27 mouse cellular contexts compared by ENCODE assay signal in the genomic region with DNA sequence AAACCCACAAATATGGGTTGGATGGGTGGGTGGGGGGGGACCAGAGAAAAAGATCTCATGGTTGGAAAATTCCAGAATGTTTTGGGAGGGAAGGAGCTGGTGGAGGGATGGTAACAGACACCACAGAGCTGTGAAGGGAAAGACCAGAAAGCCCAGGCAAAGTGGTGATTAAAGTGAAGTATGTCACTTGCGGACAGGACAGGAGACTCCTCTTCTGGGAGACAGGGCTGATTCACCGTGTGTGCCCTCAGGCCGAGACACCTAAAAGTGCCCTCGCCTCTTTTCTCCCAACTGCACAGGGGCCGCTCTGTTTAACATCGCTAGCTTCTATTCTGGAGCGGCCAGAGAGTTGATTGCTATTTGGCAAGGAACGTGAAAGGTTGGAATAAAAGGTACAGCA. TPM values are rescaled to one million over a fixed set of nuclear protein-coding genes. Genes with fewer than 3 reads are reported as not detected.
DNase-seq lines count a peak whose midpoint lies in the region; ATAC-seq and TF ChIP-seq lines count a peak whose summit lies in the region.
"Had no signal": no experiment of that assay in that cellular context is flagged by ENCODE, and none has a peak within 500 bp of the region (broad histone marks: within the 10 kb centered on the region; RNA-seq: fewer than 3 reads in every experiment).

No protein-coding gene starts in this region.

- H3K4me1 ChIP-seq in heart, embryonic 10.5 days = peaks cover 10% of the 10 kb centered on the region; the same call in 1 of the 2 replicates
- 0 out of 2 replicates have a peak, but pooled peaks cover 5% of the 10 kb centered on the region for H3K4me1 ChIP-seq in kidney, postnatal 0 days (replicated peaks; ENCODE audit: insufficient read depth, low read length)
- no peaks in the 10 kb centered on the region for H3K4me1 ChIP-seq in midbrain, embryonic 13.5 days (replicated peaks)
- H3K4me1 ChIP-seq: forebrain, embryonic 10.5 days; hindbrain, embryonic 10.5 days; neural tube, embryonic 13.5 days had no signal

- TF ChIP-seq CTCF in kidney, postnatal 0 days (IDR thresholded peaks at IDR 0.05; ENCODE audit: low read depth) = no peak

- H3K9ac ChIP-seq in kidney, postnatal 0 days (ENCODE audit: low read depth, low read length) = no peak overlapping the region
- no peak overlapping the region for H3K9ac ChIP-seq in midbrain, embryonic 13.5 days (replicated peaks)
- H3K9ac ChIP-seq: forebrain, postnatal 0 days; intestine, embryonic 15.5 days; liver, embryonic 12.5 days; liver, postnatal 0 days; neural tube, embryonic 13.5 days had no signal

- no peak overlapping the region for H3K4me3 ChIP-seq in heart, embryonic 10.5 days
- H3K4me3 ChIP-seq in kidney, postnatal 0 days (replicated peaks; ENCODE audit: low read depth, low read length) = no peak overlapping the region
- H3K4me3 ChIP-seq in midbrain, embryonic 13.5 days (replicated peaks) = no peak overlapping the region
- H3K4me3 ChIP-seq: forebrain, embryonic 10.5 days; hindbrain, embryonic 10.5 days; intestine, embryonic 15.5 days; liver, embryonic 12.5 days; neural tube, embryonic 13.5 days had no signal

- no peaks in the 10 kb centered on the region for H3K36me3 ChIP-seq in heart, embryonic 10.5 days
- H3K36me3 ChIP-seq in kidney, postnatal 0 days (ENCODE audit: insufficient read depth, low read length) = no peaks in the 10 kb centered on the region
- H3K36me3 ChIP-seq in midbrain, embryonic 13.5 days = no peaks in the 10 kb centered on the region
- H3K36me3 ChIP-seq: forebrain, embryonic 10.5 days; hindbrain, embryonic 10.5 days; intestine, embryonic 15.5 days; liver, embryonic 12.5 days; neural tube, embryonic 13.5 days had no signal

- 60% methylated on average over 8 of the region's 8 CpGs for WGBS in heart, embryonic 10.5 days
- WGBS in kidney, postnatal 0 days = 51% methylated on average over 8 of the region's 8 CpGs
- WGBS in midbrain, embryonic 13.5 days = 82% methylated on average over 8 of the region's 8 CpGs

- intact Hi-C loops in heart, postnatal 36 days (cut with DNase I) = no loop called here

- H3K27ac ChIP-seq in heart, embryonic 10.5 days = no peak overlapping the region
- no peak overlapping the region for H3K27ac ChIP-seq in kidney, postnatal 0 days
- H3K27ac ChIP-seq in midbrain, embryonic 13.5 days = no peak overlapping the region
- H3K27ac ChIP-seq: forebrain, embryonic 10.5 days; hindbrain, embryonic 10.5 days; intestine, embryonic 15.5 days; liver, embryonic 12.5 days; neural tube, embryonic 13.5 days; stomach, postnatal 0 days had no signal

- no peaks in the 10 kb centered on the region for H3K9me3 ChIP-seq in heart, embryonic 10.5 days
- no peaks in the 10 kb centered on the region for H3K9me3 ChIP-seq in kidney, postnatal 0 days (replicated peaks; ENCODE audit: low read length)
- no peaks in the 10 kb centered on the region for H3K9me3 ChIP-seq in midbrain, embryonic 13.5 days
- H3K9me3 ChIP-seq: forebrain, embryonic 10.5 days; hindbrain, embryonic 10.5 days; intestine, embryonic 15.5 days; liver, embryonic 12.5 days had no signal

- H3K4me2 ChIP-seq in kidney, postnatal 0 days (ENCODE audit: low read length) = no peak overlapping the region
- H3K4me2 ChIP-seq in midbrain, embryonic 13.5 days (replicated peaks) = no peak overlapping the region
- H3K4me2 ChIP-seq: intestine, embryonic 15.5 days; liver, embryonic 12.5 days; midbrain, embryonic 11.5 days; neural tube, embryonic 13.5 days had no signal

- no peak for ATAC-seq in kidney, postnatal 0 days (replicated peaks; ENCODE audit: low FRiP score, low read depth)
- no peak for ATAC-seq in midbrain, embryonic 13.5 days
- ATAC-seq in inflammation-experienced regulatory T-cells, adult 6 months = no peak
- ATAC-seq: forebrain, postnatal 0 days; hindbrain, embryonic 16.5 days; intestine, embryonic 15.5 days; liver, embryonic 12.5 days; liver, postnatal 0 days had no signal

- H3K27me3 ChIP-seq in heart, embryonic 10.5 days (ENCODE audit: insufficient read depth, poor library complexity, severe bottlenecking) = no peaks in the 10 kb centered on the region
- H3K27me3 ChIP-seq in kidney, postnatal 0 days (ENCODE audit: insufficient read depth, low read length) = no peaks in the 10 kb centered on the region
- H3K27me3 ChIP-seq in midbrain, embryonic 13.5 days = no peaks in the 10 kb centered on the region
- H3K27me3 ChIP-seq: intestine, embryonic 15.5 days; neural tube, embryonic 13.5 days had no signal

- peak; percentile 11 for DNase-seq in heart, embryonic 10.5 days (ENCODE audit: low spot score)
- DNase-seq in heart, postnatal 36 days = no peak
- peak; percentile 38 for DNase-seq in kidney, postnatal 0 days (ENCODE audit: low spot score)
- DNase-seq in kidney, adult 8-10 months = no peak
- peak; percentile 21 for DNase-seq in adipocyte (ENCODE audit: low spot score)
- DNase-seq: adrenal gland, adult 2 months; adrenal gland, postnatal 36 days; cerebellum, adult 18-20 months; cerebellum, postnatal 10 days; forebrain, postnatal 0 days; gastrocnemius, postnatal 10 days; left cerebral cortex, postnatal 4 days; liver, postnatal 0 days; lung, postnatal 36 days; right cerebral cortex, postnatal 4 days; thymus, adult 18-20 months; thymus, postnatal 25 days had no signal

RNA-seq across cellular contexts. Expression of gene Smurf2, which starts 34.1 kb away (rescaled TPM):
- 9.1 and 11.4 TPM in 2 replicates for polyA plus RNA-seq in heart, embryonic 10.5 days (2016; fragmentation: Nextera tagmentation; extraction: Ambion mirVana)
- 10 to 100 TPM; 35.9 to 38.9 TPM for total RNA-seq in heart, postnatal 36 days (2021)
- polyA plus RNA-seq in kidney, postnatal 0 days (2015; fragmentation: Nextera tagmentation; extraction: Ambion mirVana) = 11.2 and 12.3 TPM in 2 replicates
- 16.5 and 17.4 TPM in 2 replicates for polyA plus RNA-seq in midbrain, embryonic 13.5 days (2015; fragmentation: Nextera tagmentation; extraction: Ambion mirVana)
- polyA plus RNA-seq in inflammation-experienced regulatory T-cells, adult 6 months (2017; shearing (Covaris generic)) = 10 to 100 TPM in 2 of 3 experiments, 1 to 10 TPM in 1; 8.4 to 25.2 (median 21.6) TPM

RNA-seq across cellular contexts. Expression of gene Kpna2, which starts 44.8 kb away (rescaled TPM):
- 431 and 488 TPM in 2 replicates for polyA plus RNA-seq in heart, embryonic 10.5 days (2016; fragmentation: Nextera tagmentation; extraction: Ambion mirVana)
- 10 to 100 TPM; 60.8 to 67.1 TPM for total RNA-seq in heart, postnatal 36 days (2021)
- polyA plus RNA-seq in kidney, postnatal 0 days (2015; fragmentation: Nextera tagmentation; extraction: Ambion mirVana) = 157 and 170 TPM in 2 replicates
- polyA plus RNA-seq in midbrain, embryonic 13.5 days (2015; fragmentation: Nextera tagmentation; extraction: Ambion mirVana) = 288 and 305 TPM in 2 replicates
- 100 to 1,000 TPM; 112 to 274 (median 131) TPM for polyA plus RNA-seq in inflammation-experienced regulatory T-cells, adult 6 months (2017; shearing (Covaris generic))

Comparison
In these comparisons a context has a peak if more than half of its experiments do, and no peak if none do; other contexts are left out.
1. DNase-seq: peak in heart, embryonic 10.5 days (single experiment), kidney, postnatal 0 days (single experiment) and adipocyte (single experiment); none in heart, postnatal 36 days (0 of 2) and kidney, adult 8-10 months (0 of 2).